Mouse (Mus musculus) heart, embryonic 15.5 days (tissue): Measurements from ENCODE around the gene H2al2a. TPM values are rescaled to one million over a fixed set of nuclear protein-coding genes. Genes with fewer than 3 reads are reported as not detected.

ENCODE experiments used
- ATAC-seq: fragments of 200-750 bp; cut with Nextera tagmentation; replicated peaks from 2 replicates; pipeline ENCODE4 v1.8.0; 2017; ENCODE audit warnings: low read depth, moderate TSS enrichment; ENCODE audit not compliant: insufficient number of reproducible peaks, insufficient read depth, low FRiP score
- H3K27ac ChIP-seq: fragments of 300-500 bp; sonication (generic); 2 replicates; pipeline ENCODE4 v1.5.1; 2015; ENCODE audit warnings: mild to moderate bottlenecking, inconsistent platforms
- H3K27me3 ChIP-seq: fragments of 300-500 bp; sonication (generic); 2 replicates; pipeline ENCODE4 v1.6.1; 2015; ENCODE audit warnings: inconsistent platforms
- H3K36me3 ChIP-seq: fragments of 300-500 bp; sonication (generic); 2 replicates; pipeline ENCODE4 v1.6.1; 2015; ENCODE audit warnings: mild to moderate bottlenecking, inconsistent platforms
- H3K4me1 ChIP-seq: fragments of 300-500 bp; sonication (generic); replicated peaks from 2 replicates; pipeline ENCODE4 v1.6.1; 2015; ENCODE audit warnings: inconsistent platforms
- H3K4me2 ChIP-seq: fragments of 300-500 bp; sonication (generic); 2 replicates; pipeline ENCODE4 v1.6.1; 2015; ENCODE audit warnings: inconsistent platforms, mild to moderate bottlenecking, moderate library complexity
- H3K4me3 ChIP-seq: fragments of 300-500 bp; sonication (generic); 2 replicates; pipeline ENCODE4 v1.5.1; 2015; ENCODE audit warnings: mild to moderate bottlenecking, inconsistent platforms
- H3K9ac ChIP-seq: fragments of 300-500 bp; sonication (generic); 2 replicates; pipeline ENCODE4 v1.6.1; 2015; ENCODE audit warnings: mild to moderate bottlenecking, inconsistent platforms
- H3K9me3 ChIP-seq: fragments of 300-500 bp; sonication (generic); replicated peaks from 2 replicates; pipeline ENCODE4 v1.6.1; 2016; ENCODE audit warnings: inconsistent platforms
- WGBS: fragments of 180-500 bp; shearing (Covaris S2); methylation state at CpG from one replicate; pipeline ENCODE4 v1.1.7; 2015; ENCODE audit warnings: mixed read lengths; 5-methylcytosine and 5-hydroxymethylcytosine counted together
- polyA plus RNA-seq: library from polyadenylated mRNA; unstranded; fragments of >200 nt; fragmentation: Nextera tagmentation; extraction: Ambion mirVana; gene quantifications from 2 replicates; pipeline ENCODE4 v1.2.1, GENCODE M21; 2015

Gene H2al2a
- polyA plus RNA-seq, 1 experiment from 2014 or later = not detected

GRCm38 (mm10) chr2:18034371-18035250 lies 37.9 kb upstream of the H2al2a start:
- no peak overlapping the region for H3K27ac ChIP-seq
- no peak for ATAC-seq
- H3K4me1 ChIP-seq = peaks cover 27% of the 10 kb centered on the region
- no peak overlapping the region for H3K4me2 ChIP-seq
- H3K9ac ChIP-seq = no peak overlapping the region
- no peak overlapping the region for H3K4me3 ChIP-seq
- WGBS = 89% methylated on average over 10 of the region's 10 CpGs
- H3K9me3 ChIP-seq = no peaks in the 10 kb centered on the region
- no peaks in the 10 kb centered on the region for H3K36me3 ChIP-seq
- no peaks in the 10 kb centered on the region for H3K27me3 ChIP-seq

GRCm38 (mm10) chr2:18033166-18034108 lies 36.7 kb upstream of the H2al2a start:
- Histone ChIP-seq H3K27me3 (no peaks in the 10 kb centered on the region), H3K4me2 (peak overlapping the region; percentile 96; the same call in 1 of the 2 replicates), H3K4me1 (peaks cover 26% of the 10 kb centered on the region), H3K9me3 (no peaks in the 10 kb centered on the region), H3K36me3 (no peaks in the 10 kb centered on the region), H3K4me3 (no peak overlapping the region), H3K9ac (no peak overlapping the region), H3K27ac (no peak overlapping the region)
- no peak for ATAC-seq
- WGBS = 62% methylated on average over 10 of the region's 10 CpGs

- peaks cover 23% of the 10 kb centered on the region for H3K4me1 ChIP-seq
- no peak overlapping the region for H3K9ac ChIP-seq
- no peak overlapping the region for H3K4me3 ChIP-seq
- ATAC-seq = no peak
- no peaks in the 10 kb centered on the region for H3K36me3 ChIP-seq
- H3K27me3 ChIP-seq = no peaks in the 10 kb centered on the region
- H3K27ac ChIP-seq = no peak overlapping the region
- peak overlapping the region; percentile 96 for H3K4me2 ChIP-seq
- 64% methylated on average over 5 of the region's 5 CpGs for WGBS
- no peaks in the 10 kb centered on the region for H3K9me3 ChIP-seq
Observed at GRCm38 (mm10) chr2:18032538-18032895, 35.8 kb upstream of the H2al2a start.

- H3K4me3 ChIP-seq = peak overlapping the region; percentile 53
- H3K27me3 ChIP-seq = no peaks in the 10 kb centered on the region
- no peaks in the 10 kb centered on the region for H3K36me3 ChIP-seq
- no peaks in the 10 kb centered on the region for H3K9me3 ChIP-seq
- H3K27ac ChIP-seq = no peak overlapping the region
- peaks cover 23% of the 10 kb centered on the region for H3K4me1 ChIP-seq
- H3K4me2 ChIP-seq = peak overlapping the region; percentile 96
- peak overlapping the region; percentile 74 for H3K9ac ChIP-seq
- ATAC-seq = no peak
- 7% methylated on average over 34 of the region's 34 CpGs for WGBS
Observed at GRCm38 (mm10) chr2:18031831-18032537, 35.2 kb upstream of the H2al2a start.

GRCm38 (mm10) chr2:18031271-18031821 lies 34.6 kb upstream of the H2al2a start:
- no peaks in the 10 kb centered on the region for H3K9me3 ChIP-seq
- ATAC-seq = no peak
- 8% methylated on average over 26 of the region's 26 CpGs for WGBS
- peak overlapping the region; percentile 53 for H3K4me3 ChIP-seq
- H3K27me3 ChIP-seq = no peaks in the 10 kb centered on the region
- H3K9ac ChIP-seq = peak overlapping the region; percentile 74
- H3K27ac ChIP-seq = no peak overlapping the region
- peaks cover 27% of the 10 kb centered on the region for H3K4me1 ChIP-seq
- H3K36me3 ChIP-seq = no peaks in the 10 kb centered on the region
- peak overlapping the region; percentile 96 for H3K4me2 ChIP-seq

DNA sequence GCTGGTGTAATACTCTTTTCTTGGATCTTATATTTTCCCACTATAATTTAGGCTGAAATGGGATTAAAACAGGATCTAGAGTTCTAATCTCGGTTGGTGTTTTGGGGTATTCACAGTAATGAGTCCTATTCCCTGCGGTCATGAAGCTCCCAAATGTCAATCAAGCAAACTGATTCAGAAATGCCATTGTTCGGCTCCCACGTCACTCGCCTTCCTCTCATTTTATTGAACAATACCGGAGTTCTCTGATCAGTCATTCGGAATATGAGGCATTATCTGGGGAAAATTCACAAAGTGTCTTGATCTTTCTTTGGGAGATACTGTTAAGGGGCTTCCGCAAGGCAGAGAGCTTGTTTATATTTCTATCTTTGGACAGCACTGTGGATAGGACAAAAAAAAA lies 33.8 kb upstream of the H2al2a start:
- Histone ChIP-seq H3K27ac (no peak overlapping the region), H3K9me3 (no peaks in the 10 kb centered on the region), H3K4me2 (peak overlapping the region; percentile 96), H3K27me3 (no peaks in the 10 kb centered on the region), H3K9ac (no peak overlapping the region), H3K36me3 (no peaks in the 10 kb centered on the region), H3K4me3 (no peak overlapping the region), H3K4me1 (peaks cover 30% of the 10 kb centered on the region)
- 73% methylated on average over 8 of the region's 8 CpGs for WGBS
- ATAC-seq = no peak

GRCm38 (mm10) chr2:18029656-18030055 lies 32.9 kb upstream of the H2al2a start:
- Histone ChIP-seq H3K27me3 (no peaks in the 10 kb centered on the region), H3K9me3 (no peaks in the 10 kb centered on the region), H3K4me2 (no peak overlapping the region), H3K9ac (no peak overlapping the region), H3K4me1 (peaks cover 33% of the 10 kb centered on the region), H3K27ac (no peak overlapping the region), H3K4me3 (no peak overlapping the region), H3K36me3 (no peaks in the 10 kb centered on the region)
- 90% methylated on average over 7 of the region's 7 CpGs for WGBS
- ATAC-seq = no peak

DNA sequence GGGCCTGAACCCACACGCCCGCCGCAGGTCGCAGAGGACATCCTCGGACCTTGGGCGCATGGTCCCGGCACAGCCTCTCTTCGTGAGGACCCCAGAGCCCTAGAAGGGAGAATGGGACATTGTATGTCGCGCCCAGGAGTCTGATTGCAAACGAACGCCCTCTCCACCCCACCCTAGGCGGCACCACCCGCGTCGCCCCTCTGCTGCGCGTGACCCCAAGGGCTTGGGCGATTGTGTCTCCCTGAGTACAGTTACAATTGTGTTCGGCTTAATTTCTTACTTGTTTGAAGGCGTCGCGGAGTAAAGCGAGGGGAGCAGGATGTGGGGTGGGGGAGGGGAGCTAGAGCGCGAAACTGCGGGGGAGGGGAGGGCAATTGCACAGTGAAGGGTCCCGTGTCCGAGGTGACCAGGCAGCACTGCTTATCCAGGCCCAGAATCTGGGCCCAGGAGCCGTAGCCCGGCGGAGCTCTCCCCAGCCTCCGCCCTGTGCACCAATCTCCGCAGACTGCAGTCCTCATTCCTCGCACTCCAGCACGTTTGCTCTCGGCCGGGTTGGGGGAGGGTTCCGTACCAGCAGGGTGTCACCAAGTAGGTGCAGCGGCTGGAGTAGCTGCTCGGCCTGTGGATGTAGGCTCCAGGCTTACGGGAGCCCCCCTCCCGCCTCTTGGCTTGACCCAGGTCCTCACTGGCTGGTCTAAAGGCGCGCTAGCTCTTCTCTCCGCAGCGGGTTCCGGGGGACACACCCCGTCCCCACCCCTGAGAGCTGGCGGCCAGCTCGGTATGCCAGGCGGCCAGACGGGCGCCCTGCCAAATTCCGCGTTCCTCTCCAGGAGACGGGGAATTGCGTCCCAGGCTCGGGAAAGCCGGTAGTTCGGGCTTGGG lies 31.6 kb upstream of the H2al2a start:
- Histone ChIP-seq H3K9me3 (no peaks in the 10 kb centered on the region), H3K27me3 (no peaks in the 10 kb centered on the region), H3K36me3 (no peaks in the 10 kb centered on the region), H3K4me1 (peaks cover 33% of the 10 kb centered on the region), H3K4me3 (peak overlapping the region; percentile 70), H3K4me2 (peak overlapping the region; percentile 98), H3K9ac (peak overlapping the region; percentile 84), H3K27ac (peak overlapping the region; percentile 99)
- WGBS = under 1% methylated on average over 61 of the region's 61 CpGs
- peak; percentile 86 for ATAC-seq

DNA sequence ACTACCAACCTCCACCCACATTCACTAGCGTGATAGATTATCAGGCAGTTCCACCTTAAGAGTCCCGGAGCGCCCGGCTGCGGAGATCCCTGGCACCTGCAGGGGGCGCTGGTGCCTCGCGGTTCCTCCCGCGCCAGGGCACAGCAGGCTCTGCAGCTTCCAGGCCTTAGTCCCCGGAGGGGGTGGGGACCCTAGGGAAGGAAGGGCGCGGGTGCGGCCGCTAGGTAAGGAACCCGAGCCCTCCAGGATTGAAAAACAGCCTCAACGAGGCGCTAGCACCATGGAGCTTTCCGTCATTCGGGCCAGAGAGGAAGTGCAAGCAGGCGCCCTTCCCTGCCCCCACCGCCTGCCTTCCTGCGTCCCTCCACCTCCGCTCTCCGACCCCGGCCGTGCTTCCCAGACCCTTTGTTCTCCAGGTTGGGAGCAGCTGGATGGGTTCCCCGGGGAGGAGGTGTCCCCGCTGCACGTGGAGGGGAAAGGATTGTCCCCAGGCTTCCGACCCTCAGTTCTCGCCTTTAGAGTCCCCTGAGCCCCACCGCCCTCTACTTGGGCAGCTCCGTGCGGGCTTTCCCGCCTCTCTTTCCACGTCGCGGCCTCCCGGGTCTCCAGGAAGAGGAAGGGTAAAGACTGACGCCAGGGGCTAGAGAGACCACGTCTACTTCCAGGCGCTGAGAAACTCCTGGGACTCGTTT lies 30.8 kb upstream of the H2al2a start:
- under 1% methylated on average over 43 of the region's 44 CpGs for WGBS
- peak overlapping the region; percentile 70 for H3K4me3 ChIP-seq
- peak; percentile 87 for ATAC-seq
- H3K36me3 ChIP-seq = no peaks in the 10 kb centered on the region
- H3K27me3 ChIP-seq = no peaks in the 10 kb centered on the region
- H3K9ac ChIP-seq = peak overlapping the region; percentile 84
- no peaks in the 10 kb centered on the region for H3K9me3 ChIP-seq
- peak overlapping the region; percentile 99 for H3K27ac ChIP-seq
- peak overlapping the region; percentile 98 for H3K4me2 ChIP-seq
- peaks cover 30% of the 10 kb centered on the region for H3K4me1 ChIP-seq
